Mouse (Mus musculus): ENCODE measurements around the gene Snrpf.

Snrpf gene

GRCm38 (mm10) chr10:93589281-93589848, at the start of gene Snrpf:
Gene Snrpf (minus strand): TSS chr10:93589706.
- DNase-seq: peak; percentile 96

- no peak for DNase-seq
Observed at GRCm38 (mm10) chr10:93635941-93636340, 46.4 kb upstream of the Snrpf start.

GRCm38 (mm10) chr10:93633971-93634370, 44.5 kb upstream of the Snrpf start:
- no peak for DNase-seq

GRCm38 (mm10) chr10:93633563-93633962, 44.1 kb upstream of the Snrpf start:
- DNase-seq: no peak

GRCm38 (mm10) chr10:93632086-93632485, 42.6 kb upstream of the Snrpf start:
- DNase-seq: no peak

GRCm38 (mm10) chr10:93630310-93630709, 40.8 kb upstream of the Snrpf start:
- no peak for DNase-seq

GRCm38 (mm10) chr10:93624151-93624550, 34.6 kb upstream of the Snrpf start:
- DNase-seq: no peak

- peak; percentile 79 for DNase-seq
Observed at GRCm38 (mm10) chr10:93623725-93624124, 34.2 kb upstream of the Snrpf start.

GRCm38 (mm10) chr10:93620438-93621179, 31.1 kb upstream of the Snrpf start:
- no peak for DNase-seq

- DNase-seq: no peak
Observed at GRCm38 (mm10) chr10:93614850-93615249, 25.3 kb upstream of the Snrpf start.

GRCm38 (mm10) chr10:93611419-93612007, 22.0 kb upstream of the Snrpf start:
- peak; percentile 47 for DNase-seq

- no peak for DNase-seq
Observed at GRCm38 (mm10) chr10:93610896-93611295, 21.4 kb upstream of the Snrpf start.

GRCm38 (mm10) chr10:93609236-93609635, 19.7 kb upstream of the Snrpf start:
- no peak for DNase-seq

- DNase-seq: no peak
Observed at GRCm38 (mm10) chr10:93608051-93608450, 18.5 kb upstream of the Snrpf start.

- no peak for DNase-seq
Observed at GRCm38 (mm10) chr10:93606326-93606725, 16.8 kb upstream of the Snrpf start.

- DNase-seq: no peak
Observed at GRCm38 (mm10) chr10:93603256-93603655, 13.8 kb upstream of the Snrpf start.

- no peak for DNase-seq
Observed at GRCm38 (mm10) chr10:93602309-93602708, 12.8 kb upstream of the Snrpf start.

- DNase-seq: no peak
Observed at GRCm38 (mm10) chr10:93596641-93597040, 7.1 kb upstream of the Snrpf start.

GRCm38 (mm10) chr10:93595831-93596230, 6.3 kb upstream of the Snrpf start:
- DNase-seq: no peak

- DNase-seq: peak; percentile 87
Observed at GRCm38 (mm10) chr10:93594022-93594482, 4.5 kb upstream of the Snrpf start.

- DNase-seq: peak; percentile 36
Observed at GRCm38 (mm10) chr10:93592456-93592855, 3.0 kb upstream of the Snrpf start.

GRCm38 (mm10) chr10:93588796-93589195, 710 bp downstream of the Snrpf start:
- no peak for DNase-seq

- peak; percentile 81 for DNase-seq
Observed at GRCm38 (mm10) chr10:93577271-93577886, 12.1 kb downstream of the Snrpf start.

- no peak for DNase-seq
Observed at GRCm38 (mm10) chr10:93575960-93576359, 13.5 kb downstream of the Snrpf start.

All from kidney, postnatal 14 days (tissue).